Mouse (Mus musculus) C2C12 (cell line): Measurements from ENCODE around the gene Hmg20a.

ENCODE experiments used
- CEBPB ChIP-seq: IDR thresholded peaks from one replicate; pipeline ENCODE4 v1.6.1; 2011; ENCODE audit warnings: low read depth, mild to moderate bottlenecking, control low read depth, moderate library complexity
- CTCF ChIP-seq: IDR thresholded peaks from one replicate; pipeline ENCODE4 v1.5.1; 2011; ENCODE audit not compliant: control insufficient read depth, insufficient read depth, insufficient read length
- MYOG ChIP-seq: IDR thresholded peaks from one replicate; pipeline ENCODE4 v1.6.1; 2011; ENCODE audit not compliant: control insufficient read depth, insufficient read length; ENCODE audit errors: extremely low read depth

DNA sequence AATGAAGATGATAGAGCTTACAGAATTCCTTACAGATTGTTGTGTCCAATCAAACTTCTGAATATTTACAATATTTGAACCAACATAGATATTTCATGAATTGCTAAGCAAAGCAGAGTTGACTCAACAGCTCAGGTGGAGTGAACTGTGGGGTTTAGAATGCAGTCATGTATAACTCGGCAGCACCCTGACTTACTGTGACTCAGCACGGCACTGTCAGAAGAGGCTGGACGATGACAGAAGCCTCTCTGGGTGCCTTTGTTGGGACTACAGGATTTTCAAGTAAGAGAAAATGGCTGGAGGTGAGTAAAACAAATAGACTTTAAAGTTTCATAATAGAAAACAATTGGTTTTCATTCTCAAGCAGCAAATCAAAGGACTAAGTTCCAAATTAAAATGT is 25.6 kb upstream of the Hmg20a start:
- TF ChIP-seq MYOG (no peak), CTCF (no peak), CEBPB (no peak)
